Mouse (Mus musculus) cerebellum, adult (tissue): ENCODE data around the gene Dtx3.

ENCODE experiments used
- ATAC-seq: cut with Nextera tagmentation; 2 replicates; pipeline ENCODE4 v1.9.2; 2017; ENCODE audit warnings: mild to moderate bottlenecking, moderate library complexity, mixed read lengths; ENCODE audit not compliant: insufficient number of reproducible peaks, low FRiP score, low TSS enrichment

The Dtx3 gene

DNA sequence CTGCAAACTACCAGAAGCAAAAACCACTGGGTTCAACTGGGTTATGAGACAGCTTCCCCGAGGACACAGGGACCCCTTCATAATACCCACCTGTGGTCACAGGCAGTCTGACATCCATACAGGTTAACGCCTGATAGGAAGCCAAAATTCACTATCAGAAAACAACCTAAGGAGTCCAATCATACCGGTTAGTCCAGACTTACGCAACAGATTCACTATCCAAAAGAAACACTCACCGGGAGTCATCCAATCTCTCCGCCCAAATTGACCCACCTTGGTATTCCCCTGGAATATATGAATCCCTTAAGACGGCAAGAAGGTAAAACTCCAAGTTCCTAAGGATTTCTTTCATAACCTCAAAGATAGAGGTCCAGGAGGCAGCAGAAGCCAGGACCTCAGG, 51.0 kb downstream of the Dtx3 start:
- no peak for ATAC-seq

DNA sequence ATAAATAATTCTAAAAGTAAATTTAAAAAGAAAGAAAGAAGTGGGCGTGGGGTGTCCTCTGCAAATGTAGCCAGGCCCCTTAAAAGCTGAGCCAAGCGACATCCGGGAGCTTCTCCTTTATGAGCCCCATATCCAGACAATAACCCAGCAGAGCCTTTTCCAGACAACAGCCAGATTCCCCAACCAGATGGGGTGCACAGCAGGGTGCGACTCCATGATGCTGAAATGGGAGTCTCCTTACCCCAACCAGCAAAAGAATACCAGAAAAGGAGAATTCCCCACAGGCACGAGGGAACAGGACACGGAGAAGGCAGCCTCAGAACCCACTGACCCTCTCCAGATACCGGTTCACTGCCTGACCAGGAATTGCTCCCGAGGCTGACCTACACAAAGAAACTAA, 52.3 kb downstream of the Dtx3 start:
- ATAC-seq = no peak

DNA sequence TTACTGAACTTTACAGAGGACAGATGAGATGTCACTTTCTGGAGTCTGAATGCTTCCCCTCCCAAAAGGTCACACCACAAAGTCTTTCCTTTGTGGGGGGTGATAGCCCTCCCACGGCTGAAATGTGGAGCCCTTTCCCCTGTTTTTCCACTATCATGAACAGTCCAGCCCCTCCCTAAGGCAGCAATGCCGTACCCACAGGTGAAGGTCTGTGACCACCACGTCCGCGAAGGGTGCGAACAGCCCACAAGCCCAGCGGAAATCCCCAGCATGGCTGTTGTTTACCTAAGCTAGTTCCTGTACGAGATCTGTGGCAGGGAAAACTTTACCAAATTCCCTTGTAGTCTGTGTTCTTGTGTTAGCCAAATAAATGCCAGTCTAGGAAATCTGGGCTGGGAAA, 54.0 kb downstream of the Dtx3 start:
- no peak for ATAC-seq

DNA sequence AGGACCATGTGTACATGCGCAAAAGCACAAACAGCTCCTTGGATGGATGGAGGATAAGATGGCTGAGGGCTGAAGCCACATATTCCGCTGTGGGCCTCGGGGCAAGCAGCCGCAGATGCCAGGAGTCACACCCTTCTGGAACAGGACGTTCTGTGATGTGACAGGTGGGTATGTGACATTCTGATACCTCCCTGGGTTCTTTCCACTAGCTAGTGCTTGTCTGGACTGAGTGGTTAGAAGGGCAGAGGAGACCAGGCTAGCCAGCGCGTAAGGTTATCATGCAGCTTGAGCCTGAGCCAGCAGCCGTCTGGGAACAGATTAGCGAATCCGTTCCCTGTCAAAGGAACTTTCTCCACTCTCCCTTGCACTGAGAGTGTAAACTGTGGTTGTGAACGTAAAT, 54.6 kb downstream of the Dtx3 start:
- ATAC-seq = no peak
